Mouse (Mus musculus) hindbrain, postnatal 0 days (tissue): ENCODE measurements around the gene Atad3a. TPM values are rescaled to one million over a fixed set of nuclear protein-coding genes. Genes with fewer than 3 reads are reported as not detected.

Source experiments
- ATAC-seq: fragments of 200-750 bp; cut with Nextera tagmentation; 2 replicates; pipeline ENCODE4 v1.8.0; 2017; ENCODE audit warnings: mild to moderate bottlenecking, moderate TSS enrichment, moderate library complexity
- DNase-seq: peaks from one replicate; pipeline ENCODE4 v3.0.0-alpha.2; 2015; ENCODE audit warnings: low spot score
- H3K27ac ChIP-seq: fragments of 300-500 bp; sonication (generic); 2 replicates; pipeline ENCODE4 v1.5.1; 2014; ENCODE audit warnings: mild to moderate bottlenecking
- H3K27me3 ChIP-seq: fragments of 300-500 bp; sonication (generic); 2 replicates; pipeline ENCODE4 v1.6.1; 2014; ENCODE audit warnings: low read length, mixed read lengths; ENCODE audit not compliant: insufficient read depth
- H3K36me3 ChIP-seq: fragments of 300-500 bp; sonication (generic); 2 replicates; pipeline ENCODE4 v1.6.1; 2014; ENCODE audit warnings: low read length, mixed read lengths; ENCODE audit not compliant: insufficient read depth
- H3K4me1 ChIP-seq: fragments of 300-500 bp; sonication (generic); 2 replicates; pipeline ENCODE4 v1.6.1; 2014; ENCODE audit warnings: antibody characterized with exemption, low read length, mixed read lengths; ENCODE audit not compliant: insufficient read depth
- H3K4me2 ChIP-seq: fragments of 300-500 bp; sonication (generic); 2 replicates; pipeline ENCODE4 v1.6.1; 2014; ENCODE audit warnings: low read depth, mild to moderate bottlenecking, low read length, moderate library complexity, mixed read lengths
- H3K4me3 ChIP-seq: fragments of 300-500 bp; sonication (generic); 2 replicates; pipeline ENCODE4 v1.5.1; 2014; ENCODE audit warnings: low read length
- H3K9ac ChIP-seq: fragments of 300-500 bp; sonication (generic); replicated peaks from 2 replicates; pipeline ENCODE4 v1.6.1; 2014; ENCODE audit warnings: mild to moderate bottlenecking, low read length, moderate library complexity, mixed read lengths
- H3K9me3 ChIP-seq: fragments of 300-500 bp; sonication (generic); 2 replicates; pipeline ENCODE4 v1.6.1; 2016; ENCODE audit warnings: low read length, mixed read lengths
- CTCF ChIP-seq: IDR thresholded peaks from 2 replicates; pipeline ENCODE4 v1.5.1; 2016; ENCODE audit warnings: antibody characterized with exemption, control low read depth, low read depth
- WGBS: fragments of 180-500 bp; shearing (Covaris S2); extraction: QIAGEN DNeasy Blood & Tissue Kit; methylation state at CpG from one replicate; pipeline ENCODE4 v1.1.7; 2014; 5-methylcytosine and 5-hydroxymethylcytosine counted together
- microRNA-seq, 2 experiments: library from miRNA; unstranded; fragments of <30 nt; microRNA quantifications; one replicate each; pipeline ENCODE4; 2016
- polyA plus RNA-seq: library from polyadenylated mRNA; unstranded; fragments of >200 nt; fragmentation: Nextera tagmentation; extraction: Ambion mirVana; gene quantifications from 2 replicates; pipeline ENCODE4 v1.2.1, GENCODE M21; 2015
- total RNA-seq: library from RNA; depleted of rRNA; stranded (reverse); fragments of >200 nt; gene quantifications from 2 replicates; pipeline ENCODE4 v1.2.3, GENCODE M21; 2014; rRNA removed

Gene Atad3a
- total and polyA plus RNA-seq, 2 experiments from 2014 or later = 72.2 to 83.4 TPM

GRCm38 (mm10) chr4:155695531-155696062 lies 65.3 kb downstream of the Atad3a start:
- Histone ChIP-seq H3K4me2 (peak overlapping the region; percentile 83), H3K36me3 (no peaks in the 10 kb centered on the region), H3K9ac (peak overlapping the region; percentile 84), H3K4me3 (peak overlapping the region; percentile 69), H3K4me1 (peaks cover 16% of the 10 kb centered on the region), H3K27me3 (no peaks in the 10 kb centered on the region), H3K9me3 (no peaks in the 10 kb centered on the region), H3K27ac (peak overlapping the region; percentile 97; the same call in 1 of the 2 replicates)
- ATAC-seq (no peak), DNase-seq (no peak)
- no peak for TF ChIP-seq CTCF
- 78% methylated on average over 4 of the region's 4 CpGs for WGBS

- Histone ChIP-seq H3K4me1 (peaks cover 16% of the 10 kb centered on the region), H3K27me3 (no peaks in the 10 kb centered on the region), H3K9me3 (no peaks in the 10 kb centered on the region), H3K9ac (peak overlapping the region; percentile 84), H3K27ac (peak overlapping the region; percentile 97), H3K36me3 (no peaks in the 10 kb centered on the region), H3K4me2 (peak overlapping the region; percentile 83), H3K4me3 (peak overlapping the region; percentile 69)
- ATAC-seq (peak; percentile 82), DNase-seq (peak; percentile 88)
- TF ChIP-seq CTCF = peak; percentile 50
- 2% methylated on average over 90 of the region's 92 CpGs for WGBS
Measured at GRCm38 (mm10) chr4:155694482-155695401, 66.2 kb downstream of the Atad3a start.

GRCm38 (mm10) chr4:155694111-155694481 lies 66.8 kb downstream of the Atad3a start, which contains the start of gene Fndc10:
TSS of gene Fndc10 (plus strand) at chr4:155694342.
- ATAC-seq = peak; percentile 85
- Histone ChIP-seq H3K4me3 (peak within 1 kb of the TSS; percentile 69), H3K36me3 (no peaks in the 10 kb centered on the region), H3K4me2 (peak within 1 kb of the TSS; percentile 83), H3K9me3 (no peaks in the 10 kb centered on the region), H3K9ac (peak within 1 kb of the TSS; percentile 84), H3K27ac (peak within 1 kb of the TSS; percentile 97), H3K4me1 (peaks cover 16% of the 10 kb centered on the region), H3K27me3 (no peaks in the 10 kb centered on the region)
- DNase-seq = peak; percentile 86
- WGBS = 3% methylated on average over 26 of the region's 47 CpGs
- TF ChIP-seq CTCF = no peak; the same call in 1 of the 2 replicates

- WGBS = 97% methylated on average over 3 of the region's 3 CpGs
- Histone ChIP-seq H3K9me3 (no peaks in the 10 kb centered on the region), H3K4me3 (no peak overlapping the region), H3K4me2 (no peak overlapping the region), H3K9ac (no peak overlapping the region), H3K36me3 (no peaks in the 10 kb centered on the region), H3K27me3 (no peaks in the 10 kb centered on the region), H3K4me1 (peaks cover 16% of the 10 kb centered on the region), H3K27ac (no peak overlapping the region)
- no peak for TF ChIP-seq CTCF
- ATAC-seq = no peak
- DNase-seq = no peak
Measured at GRCm38 (mm10) chr4:155692421-155692820, 68.5 kb downstream of the Atad3a start.

Small RNA genes lying within 50 kb of the gene (microRNA-seq; reads per million reads assigned to microRNA genes)
- 0 reads per million in 2 experiments for gene Gm27743

Other genes with a start within 250 kb of the Atad3a start
- 98.6 and 108 TPM in 2 replicates for gene Nadk, start 198.7 kb downstream of the Atad3a start, total RNA-seq
- 57.5 and 59.6 TPM in 2 replicates for gene Nadk, start 198.7 kb downstream of the Atad3a start, polyA plus RNA-seq
- 72.0 and 77.2 TPM in 2 replicates for gene Slc35e2, start 159.7 kb downstream of the Atad3a start, total RNA-seq
- 11.1 and 13.2 TPM in 2 replicates for gene Slc35e2, start 159.7 kb downstream of the Atad3a start, polyA plus RNA-seq
- 16.5 and 21.4 TPM in 2 replicates for gene Cdk11b, start 136.2 kb downstream of the Atad3a start, total RNA-seq
- gene Cdk11b, start 136.2 kb downstream of the Atad3a start, polyA plus RNA-seq = 65.5 and 74.3 TPM in 2 replicates
- not detected in 2 replicates for gene Gm10563, start 115.7 kb downstream of the Atad3a start, total RNA-seq
- not detected in 2 replicates for gene Gm10563, start 115.7 kb downstream of the Atad3a start, polyA plus RNA-seq
- gene Mmp23, start 107.7 kb downstream of the Atad3a start, total RNA-seq = 6.1 and 13.5 TPM in 2 replicates
- gene Mmp23, start 107.7 kb downstream of the Atad3a start, polyA plus RNA-seq = 4.2 and 5.7 TPM in 2 replicates
- gene Mib2, start 91.9 kb downstream of the Atad3a start, total RNA-seq = 109 and 127 TPM in 2 replicates
- 40.6 and 44.1 TPM in 2 replicates for gene Mib2, start 91.9 kb downstream of the Atad3a start, polyA plus RNA-seq
- 50.5 and 52.0 TPM in 2 replicates for gene Fndc10, start 66.8 kb downstream of the Atad3a start, total RNA-seq
- 26.0 and 26.5 TPM in 2 replicates for gene Fndc10, start 66.8 kb downstream of the Atad3a start, polyA plus RNA-seq
- 110 and 117 TPM in 2 replicates for gene Ssu72, start 56.3 kb downstream of the Atad3a start, total RNA-seq
- 165 and 169 TPM in 2 replicates for gene Ssu72, start 56.3 kb downstream of the Atad3a start, polyA plus RNA-seq
- gene Tmem240, start 26.3 kb downstream of the Atad3a start, total RNA-seq = 73.3 and 82.2 TPM in 2 replicates
- gene Tmem240, start 26.3 kb downstream of the Atad3a start, polyA plus RNA-seq = 31.0 and 33.6 TPM in 2 replicates
- gene Vwa1, start 13.6 kb upstream of the Atad3a start, total RNA-seq = 43.3 and 55.5 TPM in 2 replicates
- gene Vwa1, start 13.6 kb upstream of the Atad3a start, polyA plus RNA-seq = 27.8 and 29.4 TPM in 2 replicates
- 0.86 and 2.3 TPM in 2 replicates for gene Tmem88b, start 24.8 kb upstream of the Atad3a start, total RNA-seq
- gene Tmem88b, start 24.8 kb upstream of the Atad3a start, polyA plus RNA-seq = 1.0 and 1.2 TPM in 2 replicates
- not detected in 2 replicates for gene Ankrd65, start 29.3 kb upstream of the Atad3a start, total RNA-seq
- gene Ankrd65, start 29.3 kb upstream of the Atad3a start, polyA plus RNA-seq = not detected in 2 replicates
- 75.4 and 87.5 TPM in 2 replicates for gene Mrpl20, start 41.8 kb upstream of the Atad3a start, total RNA-seq
- gene Mrpl20, start 41.8 kb upstream of the Atad3a start, polyA plus RNA-seq = 303 and 310 TPM in 2 replicates
- gene Ccnl2, start 51.4 kb upstream of the Atad3a start, total RNA-seq = 57.6 and 80.2 TPM in 2 replicates
- gene Ccnl2, start 51.4 kb upstream of the Atad3a start, polyA plus RNA-seq = 82.6 and 90.6 TPM in 2 replicates
- 110 and 143 TPM in 2 replicates for gene Aurkaip1, start 70.2 kb upstream of the Atad3a start, total RNA-seq
- 162 and 175 TPM in 2 replicates for gene Aurkaip1, start 70.2 kb upstream of the Atad3a start, polyA plus RNA-seq
- gene Mxra8, start 78.6 kb upstream of the Atad3a start, total RNA-seq = 45.8 and 58.9 TPM in 2 replicates
- gene Mxra8, start 78.6 kb upstream of the Atad3a start, polyA plus RNA-seq = 39.4 and 41.6 TPM in 2 replicates
- gene Dvl1, start 86.3 kb upstream of the Atad3a start, total RNA-seq = 141 and 166 TPM in 2 replicates
- 16.0 and 16.4 TPM in 2 replicates for gene Dvl1, start 86.3 kb upstream of the Atad3a start, polyA plus RNA-seq
- gene Tas1r3, start 102.3 kb upstream of the Atad3a start, total RNA-seq = 0.04 and 1.5 TPM in 2 replicates
- 0.13 and 0.23 TPM in 2 replicates for gene Tas1r3, start 102.3 kb upstream of the Atad3a start, polyA plus RNA-seq
- 31.3 and 41.8 TPM in 2 replicates for gene Cptp, start 108.3 kb upstream of the Atad3a start, total RNA-seq
- gene Cptp, start 108.3 kb upstream of the Atad3a start, polyA plus RNA-seq = 26.8 and 27.9 TPM in 2 replicates
- 51.3 and 52.1 TPM in 2 replicates for gene Ints11, start 108.5 kb upstream of the Atad3a start, total RNA-seq
- gene Ints11, start 108.5 kb upstream of the Atad3a start, polyA plus RNA-seq = 49.9 and 52.4 TPM in 2 replicates
- 73.6 and 109 TPM in 2 replicates for gene Pusl1, start 130.7 kb upstream of the Atad3a start, total RNA-seq
- gene Pusl1, start 130.7 kb upstream of the Atad3a start, polyA plus RNA-seq = 58.8 and 59.6 TPM in 2 replicates
- 69.5 and 93.5 TPM in 2 replicates for gene Acap3, start 130.7 kb upstream of the Atad3a start, total RNA-seq
- 52.2 and 56.4 TPM in 2 replicates for gene Acap3, start 130.7 kb upstream of the Atad3a start, polyA plus RNA-seq
- 47.5 and 50.8 TPM in 2 replicates for gene Ube2j2, start 182.7 kb upstream of the Atad3a start, total RNA-seq
- gene Ube2j2, start 182.7 kb upstream of the Atad3a start, polyA plus RNA-seq = 119 and 126 TPM in 2 replicates
- 26.6 and 35.2 TPM in 2 replicates for gene C1qtnf12, start 201.2 kb upstream of the Atad3a start, total RNA-seq
- gene C1qtnf12, start 201.2 kb upstream of the Atad3a start, polyA plus RNA-seq = 21.8 and 22.8 TPM in 2 replicates
- 48.8 and 56.8 TPM in 2 replicates for gene B3galt6, start 231.6 kb upstream of the Atad3a start, total RNA-seq
- 26.1 and 26.2 TPM in 2 replicates for gene B3galt6, start 231.6 kb upstream of the Atad3a start, polyA plus RNA-seq
- 100 and 121 TPM in 2 replicates for gene Sdf4, start 231.8 kb upstream of the Atad3a start, total RNA-seq
- gene Sdf4, start 231.8 kb upstream of the Atad3a start, polyA plus RNA-seq = 122 and 127 TPM in 2 replicates